In genomic region chr15:79671828-79672348, GRCm38 (mm10) we compare ENCODE assay signal across 8 mouse cellular contexts. TPM values are rescaled to one million over a fixed set of nuclear protein-coding genes. Genes with fewer than 3 reads are reported as not detected.
A peak's percentile ranks its signal among the peaks of the same experiment; 100 is the strongest.
DNase-seq lines count a peak whose midpoint lies in the region; ATAC-seq lines count a peak whose summit lies in the region.
"Not testable (repeated sequence)": the region's sequence is repeated elsewhere in the genome, so short reads cannot be mapped to it uniquely, and the experiment has no call there.

No protein-coding gene starts in this region.

- ATAC-seq in heart, embryonic 13.5 days (ENCODE audit: extremely low read depth, insufficient number of reproducible peaks, low FRiP score, low TSS enrichment); intestine, embryonic 15.5 days; limb, embryonic 11.5 days (ENCODE audit: insufficient number of reproducible peaks, low FRiP score, low TSS enrichment, low read depth); lung, embryonic 15.5 days (ENCODE audit: borderline replicate concordance, extremely low read depth, low FRiP score, low TSS enrichment); neural tube, embryonic 11.5 days (ENCODE audit: insufficient read depth, low FRiP score, low TSS enrichment): not testable (repeated sequence)

- H3K4me1 ChIP-seq in erythroblast, embryonic 14.5 days (ENCODE audit: control insufficient read depth) = peaks cover 25% of the 10 kb centered on the region
- H3K4me1 ChIP-seq in heart, embryonic 13.5 days = peaks cover 22% of the 10 kb centered on the region
- not testable (repeated sequence) for H3K4me1 ChIP-seq in intestine, embryonic 15.5 days (replicated peaks); limb, embryonic 11.5 days (ENCODE audit: control insufficient read depth, insufficient read depth, low read length); lung, embryonic 15.5 days; neural tube, embryonic 11.5 days (ENCODE audit: control insufficient read depth, insufficient read depth, low read length)

- not testable (repeated sequence) for H3K9me3 ChIP-seq in erythroblast, embryonic 14.5 days (ENCODE audit: control insufficient read depth, low read length); heart, embryonic 13.5 days; intestine, embryonic 15.5 days; limb, embryonic 11.5 days (ENCODE audit: control insufficient read depth, low read length); lung, embryonic 15.5 days; neural tube, embryonic 11.5 days (ENCODE audit: control insufficient read depth, low read length)

- not testable (repeated sequence) for H3K27me3 ChIP-seq in erythroblast, embryonic 14.5 days (ENCODE audit: control insufficient read depth); heart, embryonic 13.5 days (replicated peaks); intestine, embryonic 15.5 days (replicated peaks); limb, embryonic 11.5 days (ENCODE audit: control insufficient read depth, insufficient read depth, low read length); lung, embryonic 15.5 days; neural tube, embryonic 11.5 days (ENCODE audit: control insufficient read depth, insufficient read depth, low read length)

- peak overlapping the region; percentile 92; the same call in 1 of the 2 replicates for H3K9ac ChIP-seq in heart, embryonic 13.5 days
- not testable (repeated sequence) for H3K9ac ChIP-seq in intestine, embryonic 15.5 days; limb, embryonic 11.5 days (ENCODE audit: low read length); lung, embryonic 15.5 days; neural tube, embryonic 11.5 days (ENCODE audit: low read length)

- peak overlapping the region; percentile 89 for H3K4me3 ChIP-seq in erythroblast, embryonic 14.5 days (replicated peaks)
- peak overlapping the region; percentile 90 for H3K4me3 ChIP-seq in heart, embryonic 13.5 days
- H3K4me3 ChIP-seq in intestine, embryonic 15.5 days (replicated peaks) = peak overlapping the region; percentile 87
- H3K4me3 ChIP-seq in limb, embryonic 11.5 days (ENCODE audit: low read depth, low read length) = peak overlapping the region; percentile 95
- H3K4me3 ChIP-seq in lung, embryonic 15.5 days = peak overlapping the region; percentile 97
- H3K4me3 ChIP-seq in neural tube, embryonic 11.5 days (ENCODE audit: low read depth, low read length) = peak overlapping the region; percentile 92

- H3K36me3 ChIP-seq in erythroblast, embryonic 14.5 days (ENCODE audit: control insufficient read depth) = peaks cover 61% of the 10 kb centered on the region
- peaks cover 57% of the 10 kb centered on the region for H3K36me3 ChIP-seq in heart, embryonic 13.5 days
- H3K36me3 ChIP-seq in intestine, embryonic 15.5 days = peaks cover 36% of the 10 kb centered on the region
- H3K36me3 ChIP-seq in limb, embryonic 11.5 days (ENCODE audit: control insufficient read depth, insufficient read depth, low read length) = peaks cover 12% of the 10 kb centered on the region
- H3K36me3 ChIP-seq in lung, embryonic 15.5 days = peaks cover 49% of the 10 kb centered on the region
- H3K36me3 ChIP-seq in neural tube, embryonic 11.5 days (ENCODE audit: control insufficient read depth, insufficient read depth, low read length) = peaks cover 11% of the 10 kb centered on the region

- 71% methylated on average over 11 of the region's 11 CpGs for WGBS in heart, embryonic 13.5 days
- 78% methylated on average over 11 of the region's 11 CpGs for WGBS in intestine, embryonic 15.5 days
- 89% methylated on average over 11 of the region's 11 CpGs for WGBS in limb, embryonic 11.5 days
- WGBS in lung, embryonic 15.5 days = 72% methylated on average over 11 of the region's 11 CpGs
- WGBS in neural tube, embryonic 11.5 days = 89% methylated on average over 11 of the region's 11 CpGs

- H3K4me2 ChIP-seq in heart, embryonic 13.5 days = peak overlapping the region; percentile 79
- peak overlapping the region; percentile 69 for H3K4me2 ChIP-seq in intestine, embryonic 15.5 days (replicated peaks)
- peak overlapping the region; percentile 61 for H3K4me2 ChIP-seq in limb, embryonic 11.5 days (ENCODE audit: low read depth, severe bottlenecking)
- H3K4me2 ChIP-seq in lung, embryonic 15.5 days = peak overlapping the region; percentile 69
- H3K4me2 ChIP-seq in neural tube, embryonic 11.5 days (ENCODE audit: low read depth) = peak overlapping the region; percentile 65

- DNase-seq in adrenal gland, postnatal 10 days = peak; percentile 56
- not testable (repeated sequence) for DNase-seq in limb, embryonic 11.5 days (ENCODE audit: low spot score); neural tube, embryonic 11.5 days (ENCODE audit: low spot score)
- peak; percentile 61 for DNase-seq in testis, postnatal 10 days (ENCODE audit: low spot score)

- H3K27ac ChIP-seq in heart, embryonic 13.5 days (replicated peaks); intestine, embryonic 15.5 days; limb, embryonic 11.5 days (replicated peaks; ENCODE audit: low read depth, low read length); lung, embryonic 15.5 days; neural tube, embryonic 11.5 days (ENCODE audit: low read depth, low read length): not testable (repeated sequence)

RNA-seq across cellular contexts. Expression of gene Tomm22, which starts 1.2 kb away (rescaled TPM):
- 100 to 1,000 TPM; 143 to 156 TPM for total RNA-seq in adrenal gland, postnatal 10 days (2021)
- polyA plus RNA-seq in erythroblast, embryonic 14.5 days (2012) = 12.2 and 13.5 TPM in 2 replicates
- polyA plus RNA-seq in heart, embryonic 13.5 days (2015; fragmentation: Nextera tagmentation; extraction: Ambion mirVana) = 199 and 240 TPM in 2 replicates
- 261 and 272 TPM in 2 replicates for polyA plus RNA-seq in intestine, embryonic 15.5 days (2015; fragmentation: Nextera tagmentation; extraction: Ambion mirVana)
- 271 and 277 TPM in 2 replicates for polyA plus RNA-seq in limb, embryonic 11.5 days (2014; fragmentation: Nextera tagmentation; extraction: Ambion mirVana)
- 235 and 247 TPM in 2 replicates for polyA plus RNA-seq in lung, embryonic 15.5 days (2015; fragmentation: Nextera tagmentation; extraction: Ambion mirVana)
- polyA plus RNA-seq in neural tube, embryonic 11.5 days (2014; fragmentation: Nextera tagmentation; extraction: Ambion mirVana) = 285 and 287 TPM in 2 replicates

RNA-seq across cellular contexts. Expression of gene Cby1, which starts 12.9 kb away (rescaled TPM):
- 10 to 100 TPM; 22.7 to 26.0 TPM for total RNA-seq in adrenal gland, postnatal 10 days (2021)
- polyA plus RNA-seq in erythroblast, embryonic 14.5 days (2012) = 5.9 and 7.1 TPM in 2 replicates
- polyA plus RNA-seq in heart, embryonic 13.5 days (2015; fragmentation: Nextera tagmentation; extraction: Ambion mirVana) = 41.3 and 47.8 TPM in 2 replicates
- polyA plus RNA-seq in intestine, embryonic 15.5 days (2015; fragmentation: Nextera tagmentation; extraction: Ambion mirVana) = 37.6 and 39.0 TPM in 2 replicates
- 60.2 and 64.1 TPM in 2 replicates for polyA plus RNA-seq in limb, embryonic 11.5 days (2014; fragmentation: Nextera tagmentation; extraction: Ambion mirVana)
- 63.9 and 65.6 TPM in 2 replicates for polyA plus RNA-seq in lung, embryonic 15.5 days (2015; fragmentation: Nextera tagmentation; extraction: Ambion mirVana)
- 65.5 and 70.8 TPM in 2 replicates for polyA plus RNA-seq in neural tube, embryonic 11.5 days (2014; fragmentation: Nextera tagmentation; extraction: Ambion mirVana)

RNA-seq across cellular contexts. Expression of gene Fam227a, which starts 13.1 kb away (rescaled TPM):
- total RNA-seq in adrenal gland, postnatal 10 days (2021) = 1 to 10 TPM; 2.8 to 3.1 TPM
- polyA plus RNA-seq in erythroblast, embryonic 14.5 days (2012) = not detected in 2 replicates
- 0.65 and 1.1 TPM in 2 replicates for polyA plus RNA-seq in heart, embryonic 13.5 days (2015; fragmentation: Nextera tagmentation; extraction: Ambion mirVana)
- 0.74 and 0.90 TPM in 2 replicates for polyA plus RNA-seq in intestine, embryonic 15.5 days (2015; fragmentation: Nextera tagmentation; extraction: Ambion mirVana)
- 2.0 and 3.1 TPM in 2 replicates for polyA plus RNA-seq in limb, embryonic 11.5 days (2014; fragmentation: Nextera tagmentation; extraction: Ambion mirVana)
- 1.6 TPM in 2 replicates for polyA plus RNA-seq in lung, embryonic 15.5 days (2015; fragmentation: Nextera tagmentation; extraction: Ambion mirVana)
- 3.5 and 4.0 TPM in 2 replicates for polyA plus RNA-seq in neural tube, embryonic 11.5 days (2014; fragmentation: Nextera tagmentation; extraction: Ambion mirVana)

RNA-seq across cellular contexts. Expression of gene Josd1, which starts 15.8 kb away (rescaled TPM):
- 10 to 100 TPM; 45.1 to 50.7 TPM for total RNA-seq in adrenal gland, postnatal 10 days (2021)
- polyA plus RNA-seq in erythroblast, embryonic 14.5 days (2012) = 1.8 and 2.5 TPM in 2 replicates
- polyA plus RNA-seq in heart, embryonic 13.5 days (2015; fragmentation: Nextera tagmentation; extraction: Ambion mirVana) = 19.8 and 20.4 TPM in 2 replicates
- polyA plus RNA-seq in intestine, embryonic 15.5 days (2015; fragmentation: Nextera tagmentation; extraction: Ambion mirVana) = 18.7 and 19.4 TPM in 2 replicates
- polyA plus RNA-seq in limb, embryonic 11.5 days (2014; fragmentation: Nextera tagmentation; extraction: Ambion mirVana) = 17.3 and 19.5 TPM in 2 replicates
- polyA plus RNA-seq in lung, embryonic 15.5 days (2015; fragmentation: Nextera tagmentation; extraction: Ambion mirVana) = 21.1 and 21.2 TPM in 2 replicates
- 14.6 and 16.4 TPM in 2 replicates for polyA plus RNA-seq in neural tube, embryonic 11.5 days (2014; fragmentation: Nextera tagmentation; extraction: Ambion mirVana)

RNA-seq across cellular contexts. Expression of gene Gtpbp1, which starts 18.8 kb away (rescaled TPM):
- total RNA-seq in adrenal gland, postnatal 10 days (2021) = 10 to 100 TPM; 26.7 to 30.0 TPM
- polyA plus RNA-seq in erythroblast, embryonic 14.5 days (2012) = 21.9 and 23.6 TPM in 2 replicates
- polyA plus RNA-seq in heart, embryonic 13.5 days (2015; fragmentation: Nextera tagmentation; extraction: Ambion mirVana) = 27.0 and 29.5 TPM in 2 replicates
- polyA plus RNA-seq in intestine, embryonic 15.5 days (2015; fragmentation: Nextera tagmentation; extraction: Ambion mirVana) = 27.4 and 29.9 TPM in 2 replicates
- 38.7 and 39.1 TPM in 2 replicates for polyA plus RNA-seq in limb, embryonic 11.5 days (2014; fragmentation: Nextera tagmentation; extraction: Ambion mirVana)
- polyA plus RNA-seq in lung, embryonic 15.5 days (2015; fragmentation: Nextera tagmentation; extraction: Ambion mirVana) = 34.4 and 35.1 TPM in 2 replicates
- polyA plus RNA-seq in neural tube, embryonic 11.5 days (2014; fragmentation: Nextera tagmentation; extraction: Ambion mirVana) = 39.7 and 42.5 TPM in 2 replicates

Comparison
In these comparisons a context has a peak if more than half of its experiments do, and no peak if none do; other contexts are left out.
1. RNA of gene Tomm22, which starts 1.2 kb away (polyA plus RNA-seq): 285 to 287 TPM in neural tube, embryonic 11.5 days, 271 to 277 TPM in limb, embryonic 11.5 days, 261 to 272 TPM in intestine, embryonic 15.5 days, 235 to 247 TPM in lung, embryonic 15.5 days and 199 to 240 TPM in heart, embryonic 13.5 days; 12.2 to 13.5 TPM in erythroblast, embryonic 14.5 days; every median in the first group is over 10 times any median in the second.
2. Peak in every context shown above with its lines, with median percentiles within 50 percentile points of each other: H3K4me3 ChIP-seq and H3K4me2 ChIP-seq.